Mouse (Mus musculus) small intestine, adult 2 months (tissue): Measurements from ENCODE around the gene Adcy1.

Experiments
- CTCF ChIP-seq: fragments of 200-500 bp; IDR thresholded peaks from 2 replicates; pipeline ENCODE4 v1.5.1; 2012; ENCODE audit warnings: low read depth, mild to moderate bottlenecking, control low read depth, inconsistent platforms, low read length, moderate library complexity, mixed read lengths; ENCODE audit not compliant: insufficient replicate concordance, insufficient read length; ENCODE audit errors: extremely low read depth
- POLR2A ChIP-seq: fragments of 200-500 bp; IDR thresholded peaks from 2 replicates; pipeline ENCODE4 v1.6.1; 2012; ENCODE audit warnings: low read depth, mild to moderate bottlenecking, control low read depth, inconsistent platforms, low read length, moderate library complexity

GRCm38 (mm10) chr11:7140449-7140848, 77.2 kb downstream of the Adcy1 start:
- no peak for TF ChIP-seq POLR2A
- peak; percentile 29; the same call in 1 of the 2 replicates for TF ChIP-seq CTCF
